Mouse (Mus musculus): Measurements from ENCODE around the gene Hspb7. TPM values are rescaled to one million over a fixed set of nuclear protein-coding genes. Genes with fewer than 3 reads are reported as not detected.

Hspb7 gene
- polyA plus RNA-seq, 1 experiment from 2014 or later: 2.4 TPM

DNA sequence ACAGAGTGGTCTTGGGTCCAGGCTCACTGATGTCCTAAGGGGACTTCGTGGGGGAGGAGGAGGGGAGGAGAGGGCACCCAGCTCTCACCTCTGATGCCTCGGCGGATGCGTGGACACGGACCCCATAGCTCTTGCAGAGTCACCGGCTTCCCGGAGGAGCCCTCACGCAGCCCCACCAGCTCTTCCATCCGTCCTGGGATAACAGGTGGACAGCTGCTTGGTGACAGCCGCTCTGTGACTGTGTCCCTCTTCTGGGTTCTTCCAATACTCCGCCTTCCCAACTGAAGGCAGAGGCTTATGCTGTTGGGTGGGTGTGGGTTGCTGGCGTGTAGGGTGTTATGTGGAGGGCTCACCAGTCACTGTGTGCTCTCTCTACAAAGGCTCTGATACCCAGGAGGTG lies 22.7 kb upstream of the Hspb7 start:
- H3K27me3 ChIP-seq (replicated peaks): no peaks in the 10 kb centered on the region
- WGBS: 76% methylated on average over 12 of the region's 12 CpGs
- peaks cover 6% of the 10 kb centered on the region; the same call in 1 of the 2 replicates for H3K4me1 ChIP-seq
- H3K9ac ChIP-seq: no peak overlapping the region
- ATAC-seq (ENCODE audit: insufficient read depth, low FRiP score, low read depth): no peak
- no peak overlapping the region for H3K27ac ChIP-seq
- H3K4me2 ChIP-seq: no peak overlapping the region
- H3K4me3 ChIP-seq (replicated peaks): no peak overlapping the region
- H3K9me3 ChIP-seq: no peaks in the 10 kb centered on the region
- H3K36me3 ChIP-seq: no peaks in the 10 kb centered on the region

DNA sequence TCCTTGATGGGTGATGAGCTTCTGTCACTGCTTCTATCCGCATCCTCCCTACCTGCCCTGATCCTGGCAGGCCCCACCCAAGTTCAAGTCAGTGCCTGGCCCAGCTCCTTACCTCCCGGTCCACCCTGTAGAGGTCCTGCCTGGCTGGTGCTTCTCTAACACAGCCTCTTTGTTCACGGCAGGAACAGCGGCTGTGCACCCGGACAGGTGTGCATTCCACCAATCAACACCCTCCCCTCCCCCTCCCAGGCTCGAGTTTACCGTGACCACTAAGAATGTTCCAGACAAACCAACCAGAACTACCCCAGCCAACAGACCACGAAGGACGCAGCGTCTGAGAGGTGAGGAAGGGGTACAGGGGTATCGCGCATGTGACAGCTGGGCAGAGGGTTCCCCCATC lies 22.0 kb upstream of the Hspb7 start, which contains the start of gene Clcnka:
Clcnka (minus strand) TSS at position 180 of the 400 bp plus-strand sequence.
- Histone ChIP-seq H3K9me3 (no peaks in the 10 kb centered on the region), H3K4me1 (peaks cover 6% of the 10 kb centered on the region; the same call in 1 of the 2 replicates), H3K4me2 (no peak within 1 kb of the TSS), H3K4me3 (replicated peaks) (no peak within 1 kb of the TSS), H3K36me3 (no peaks in the 10 kb centered on the region), H3K27me3 (replicated peaks) (no peaks in the 10 kb centered on the region), H3K27ac (no peak within 1 kb of the TSS), H3K9ac (no peak within 1 kb of the TSS)
- no peak for ATAC-seq (ENCODE audit: insufficient read depth, low FRiP score, low read depth)
- WGBS: 49% methylated on average over 12 of the region's 12 CpGs

DNA sequence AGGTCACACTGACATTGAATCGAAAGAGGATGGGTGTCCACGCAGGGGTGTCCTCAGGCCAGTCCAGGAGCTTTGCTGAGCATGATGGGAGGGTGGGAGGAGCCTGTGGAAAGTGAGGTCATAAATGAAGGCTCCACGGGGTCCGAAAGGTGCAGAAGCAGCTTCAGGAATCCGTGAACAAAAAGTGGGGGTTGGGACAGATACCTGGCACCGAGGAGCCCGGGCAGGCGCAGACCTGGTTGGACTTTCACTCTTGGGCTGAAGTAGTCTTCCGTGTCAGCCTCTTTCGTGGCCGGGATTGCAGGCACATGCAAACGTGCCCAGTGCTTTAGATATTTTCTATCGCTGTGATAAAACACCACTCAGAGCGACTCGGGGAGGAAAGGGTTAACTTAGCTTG lies 20.4 kb upstream of the Hspb7 start:
- Histone ChIP-seq H3K27me3 (replicated peaks) (no peaks in the 10 kb centered on the region), H3K4me2 (no peak overlapping the region), H3K9me3 (no peaks in the 10 kb centered on the region), H3K36me3 (no peaks in the 10 kb centered on the region), H3K4me1 (no peaks in the 10 kb centered on the region), H3K4me3 (replicated peaks) (no peak overlapping the region), H3K27ac (no peak overlapping the region), H3K9ac (no peak overlapping the region)
- no peak for ATAC-seq (ENCODE audit: insufficient read depth, low FRiP score, low read depth)
- 85% methylated on average over 15 of the region's 15 CpGs for WGBS

DNA sequence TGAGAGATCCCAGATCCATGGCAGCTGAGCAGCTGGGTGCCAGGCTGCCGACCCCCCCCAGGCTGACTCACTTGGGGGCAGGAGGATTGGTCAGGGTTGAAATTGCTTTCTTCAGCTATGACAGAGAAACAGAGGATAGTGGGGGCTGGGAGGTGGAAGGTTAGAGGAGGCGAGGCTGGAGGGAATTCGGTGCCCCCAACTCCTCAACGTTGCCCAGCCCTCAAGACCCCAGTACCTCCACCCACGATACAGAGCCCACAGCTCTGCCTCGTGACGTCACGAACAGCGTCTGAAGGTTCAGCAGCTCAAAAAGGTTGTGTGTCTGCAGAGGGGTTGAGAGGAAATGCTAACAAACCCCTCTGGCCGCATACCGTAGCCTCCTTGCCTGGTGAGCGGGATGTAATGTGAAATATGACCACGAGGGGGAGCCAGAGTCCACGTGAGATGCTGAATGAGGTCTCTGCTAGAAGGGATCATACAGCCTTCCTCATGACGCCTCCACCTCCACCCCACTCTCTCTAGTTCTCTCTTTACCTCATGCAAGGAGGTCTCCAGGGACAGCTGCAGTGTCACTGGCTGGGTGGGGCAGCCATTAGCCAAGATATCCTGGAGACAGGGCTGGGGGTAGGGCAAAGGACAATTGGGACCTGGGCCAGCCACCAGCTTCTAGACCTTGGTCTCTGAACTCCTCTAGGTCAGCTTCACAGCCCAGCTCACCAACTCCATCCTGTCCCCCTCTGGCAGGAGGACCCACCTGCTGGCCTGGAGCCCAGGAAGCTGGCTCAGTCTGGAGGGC lies 15.9 kb upstream of the Hspb7 start:
- Histone ChIP-seq H3K36me3 (no peaks in the 10 kb centered on the region), H3K27me3 (replicated peaks) (no peaks in the 10 kb centered on the region), H3K9ac (no peak overlapping the region), H3K4me2 (peak overlapping the region; percentile 40), H3K9me3 (no peaks in the 10 kb centered on the region), H3K4me1 (no peaks in the 10 kb centered on the region), H3K4me3 (replicated peaks) (no peak overlapping the region), H3K27ac (no peak overlapping the region)
- peak; percentile 48 for ATAC-seq (ENCODE audit: insufficient read depth, low FRiP score, low read depth)
- 10% methylated on average over 15 of the region's 15 CpGs for WGBS

DNA sequence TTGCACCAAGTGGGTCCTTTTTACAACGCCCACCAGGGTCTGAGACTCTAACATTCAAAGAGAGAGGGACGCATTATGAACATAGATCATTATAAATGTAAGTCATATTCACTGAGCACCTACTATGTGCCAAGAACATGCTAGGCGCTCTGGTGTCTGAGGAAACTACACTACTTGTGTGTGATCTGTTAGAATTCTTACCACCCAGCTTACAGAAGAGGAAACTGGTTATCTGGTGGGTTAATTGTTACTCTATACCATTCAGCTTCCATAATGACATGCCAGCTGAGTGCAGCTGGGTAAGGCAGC lies 15.3 kb upstream of the Hspb7 start:
- Histone ChIP-seq H3K27me3 (replicated peaks) (no peaks in the 10 kb centered on the region), H3K9me3 (no peaks in the 10 kb centered on the region), H3K36me3 (no peaks in the 10 kb centered on the region), H3K4me1 (no peaks in the 10 kb centered on the region), H3K4me3 (replicated peaks) (no peak overlapping the region), H3K27ac (no peak overlapping the region), H3K9ac (no peak overlapping the region), H3K4me2 (no peak overlapping the region)
- ATAC-seq (ENCODE audit: insufficient read depth, low FRiP score, low read depth): no peak
- 86% methylated on average over 3 of the region's 3 CpGs for WGBS

DNA sequence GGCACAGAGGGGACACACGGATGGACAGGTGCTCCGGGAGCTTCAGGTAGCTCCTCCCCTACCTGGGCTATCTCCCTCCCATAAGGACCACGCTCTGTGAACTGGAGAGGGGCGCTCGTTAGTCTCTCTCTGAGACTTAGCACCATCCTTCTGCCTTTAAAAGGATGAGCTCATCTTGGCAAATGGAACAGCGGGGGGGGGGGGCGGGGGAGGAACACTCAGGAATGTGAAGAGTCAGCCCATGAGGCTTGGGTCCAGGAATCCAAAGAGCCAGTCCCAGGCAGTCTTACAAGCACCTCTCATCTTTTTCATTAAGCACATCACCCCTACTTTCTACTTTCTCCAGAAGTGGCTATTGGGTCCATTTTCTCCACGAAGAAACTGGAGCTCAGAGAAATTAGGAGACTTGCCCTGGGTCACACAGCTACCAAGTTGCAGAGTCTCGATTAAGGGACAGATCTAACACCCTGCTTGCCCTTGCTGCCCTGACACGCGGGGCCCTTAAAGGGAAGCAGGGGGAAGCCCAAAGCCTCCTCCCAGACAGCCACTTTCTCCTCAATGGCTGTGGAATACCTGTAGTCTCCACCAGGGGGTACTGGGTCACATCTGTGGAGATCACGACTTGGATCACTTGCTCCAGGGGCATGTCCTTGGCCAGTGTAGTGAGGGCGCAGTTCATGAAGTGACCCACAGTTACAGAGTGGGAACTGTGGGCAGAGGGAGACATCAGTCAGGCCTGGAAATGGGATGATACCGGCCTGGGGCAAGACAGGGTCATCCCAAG lies 13.9 kb upstream of the Hspb7 start:
- Histone ChIP-seq H3K4me1 (no peaks in the 10 kb centered on the region), H3K27ac (no peak overlapping the region; the same call in 1 of the 2 replicates), H3K9ac (no peak overlapping the region), H3K4me3 (replicated peaks) (no peak overlapping the region), H3K27me3 (replicated peaks) (no peaks in the 10 kb centered on the region), H3K4me2 (no peak overlapping the region), H3K9me3 (no peaks in the 10 kb centered on the region), H3K36me3 (no peaks in the 10 kb centered on the region)
- 41% methylated on average over 14 of the region's 14 CpGs for WGBS
- ATAC-seq (ENCODE audit: insufficient read depth, low FRiP score, low read depth): no peak

DNA sequence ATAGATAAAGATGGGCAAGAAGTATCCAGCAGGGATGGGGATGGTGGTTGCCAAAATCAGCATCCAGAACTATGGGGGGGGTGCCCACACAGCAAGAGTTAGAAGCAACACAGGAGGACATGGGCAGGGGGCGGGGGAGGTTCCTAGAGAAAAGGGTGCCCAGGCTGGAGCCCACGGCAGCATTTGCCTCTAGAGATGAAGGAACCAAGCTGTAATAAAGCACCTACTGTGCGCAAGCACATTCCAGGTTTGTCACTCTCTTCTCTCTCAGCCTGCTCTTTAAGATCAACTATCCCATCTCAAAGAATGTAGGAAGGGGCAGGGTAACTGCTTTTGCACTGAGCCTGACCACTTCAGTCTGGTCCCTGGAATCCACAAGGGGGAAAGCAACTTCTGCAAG lies 12.0 kb upstream of the Hspb7 start:
- no peak for ATAC-seq (ENCODE audit: insufficient read depth, low FRiP score, low read depth)
- H3K27ac ChIP-seq: no peak overlapping the region
- no peaks in the 10 kb centered on the region for H3K36me3 ChIP-seq
- WGBS: 88% methylated on average over 3 of the region's 3 CpGs
- no peaks in the 10 kb centered on the region for H3K4me1 ChIP-seq
- no peak overlapping the region for H3K4me2 ChIP-seq
- no peak overlapping the region for H3K9ac ChIP-seq
- H3K4me3 ChIP-seq (replicated peaks): no peak overlapping the region
- no peaks in the 10 kb centered on the region for H3K27me3 ChIP-seq (replicated peaks)
- H3K9me3 ChIP-seq: no peaks in the 10 kb centered on the region

DNA sequence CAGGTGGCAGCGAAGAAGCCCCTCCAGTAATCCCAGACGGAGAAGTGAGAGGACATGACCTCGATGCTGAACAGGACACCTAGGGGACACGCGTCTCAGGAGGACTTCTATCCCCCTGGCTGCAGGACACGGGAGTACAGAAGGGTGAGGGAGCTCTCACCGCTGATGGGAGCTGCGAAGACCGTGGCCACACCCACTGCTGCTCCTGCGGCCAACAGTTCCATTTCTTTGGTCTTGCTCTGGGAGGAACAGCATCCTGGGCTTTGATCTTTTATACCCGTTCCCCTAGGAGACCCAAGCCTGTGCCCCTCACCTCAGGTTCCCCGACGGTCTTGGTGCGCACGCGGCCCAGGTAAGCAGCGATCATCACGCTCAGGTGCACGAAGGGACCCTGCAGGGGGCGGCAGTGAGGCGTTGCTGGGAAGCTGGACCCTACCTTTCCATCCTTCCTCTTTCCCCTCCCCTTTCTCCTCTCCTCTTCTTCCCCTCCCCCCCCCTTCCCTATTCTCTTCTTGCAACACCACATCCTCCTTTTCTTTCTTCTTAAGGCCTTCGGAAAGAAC lies 9.1 kb upstream of the Hspb7 start:
- Histone ChIP-seq H3K9ac (no peak overlapping the region), H3K9me3 (no peaks in the 10 kb centered on the region), H3K27me3 (replicated peaks) (no peaks in the 10 kb centered on the region), H3K4me3 (replicated peaks) (no peak overlapping the region), H3K4me1 (no peaks in the 10 kb centered on the region), H3K27ac (no peak overlapping the region), H3K36me3 (no peaks in the 10 kb centered on the region), H3K4me2 (no peak overlapping the region)
- 21% methylated on average over 22 of the region's 22 CpGs for WGBS
- ATAC-seq (ENCODE audit: insufficient read depth, low FRiP score, low read depth): no peak

DNA sequence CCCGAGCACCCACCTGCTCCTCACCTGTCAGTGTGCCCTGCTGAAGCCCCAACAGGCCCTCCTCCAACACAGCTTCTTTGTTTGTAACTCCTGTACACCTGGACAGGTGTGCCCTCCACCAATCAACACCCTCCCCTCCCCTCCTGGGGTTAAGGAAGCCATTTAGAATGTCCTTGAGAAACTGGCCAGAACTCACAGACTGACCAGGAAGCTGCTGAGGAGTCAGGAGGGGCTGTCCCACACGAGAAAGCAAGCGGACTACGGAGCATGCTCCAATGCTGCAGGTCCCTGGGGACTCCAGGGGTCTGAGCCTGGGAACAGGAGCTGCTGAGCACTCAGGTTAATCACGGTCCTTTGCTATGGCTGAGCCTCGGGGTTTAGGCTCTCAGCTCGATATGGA lies 4.7 kb upstream of the Hspb7 start, which contains the start of gene Clcnkb:
Clcnkb (minus strand) TSS at position 91 of the 400 bp plus-strand sequence.
- Histone ChIP-seq H3K4me3 (replicated peaks) (no peak within 1 kb of the TSS), H3K4me1 (peaks cover 11% of the 10 kb centered on the region; the same call in 1 of the 2 replicates), H3K27me3 (replicated peaks) (no peaks in the 10 kb centered on the region), H3K36me3 (no peaks in the 10 kb centered on the region), H3K9ac (no peak within 1 kb of the TSS), H3K27ac (no peak within 1 kb of the TSS), H3K4me2 (no peak within 1 kb of the TSS), H3K9me3 (no peaks in the 10 kb centered on the region)
- 55% methylated on average over 7 of the region's 7 CpGs for WGBS
- no peak for ATAC-seq (ENCODE audit: insufficient read depth, low FRiP score, low read depth)

DNA sequence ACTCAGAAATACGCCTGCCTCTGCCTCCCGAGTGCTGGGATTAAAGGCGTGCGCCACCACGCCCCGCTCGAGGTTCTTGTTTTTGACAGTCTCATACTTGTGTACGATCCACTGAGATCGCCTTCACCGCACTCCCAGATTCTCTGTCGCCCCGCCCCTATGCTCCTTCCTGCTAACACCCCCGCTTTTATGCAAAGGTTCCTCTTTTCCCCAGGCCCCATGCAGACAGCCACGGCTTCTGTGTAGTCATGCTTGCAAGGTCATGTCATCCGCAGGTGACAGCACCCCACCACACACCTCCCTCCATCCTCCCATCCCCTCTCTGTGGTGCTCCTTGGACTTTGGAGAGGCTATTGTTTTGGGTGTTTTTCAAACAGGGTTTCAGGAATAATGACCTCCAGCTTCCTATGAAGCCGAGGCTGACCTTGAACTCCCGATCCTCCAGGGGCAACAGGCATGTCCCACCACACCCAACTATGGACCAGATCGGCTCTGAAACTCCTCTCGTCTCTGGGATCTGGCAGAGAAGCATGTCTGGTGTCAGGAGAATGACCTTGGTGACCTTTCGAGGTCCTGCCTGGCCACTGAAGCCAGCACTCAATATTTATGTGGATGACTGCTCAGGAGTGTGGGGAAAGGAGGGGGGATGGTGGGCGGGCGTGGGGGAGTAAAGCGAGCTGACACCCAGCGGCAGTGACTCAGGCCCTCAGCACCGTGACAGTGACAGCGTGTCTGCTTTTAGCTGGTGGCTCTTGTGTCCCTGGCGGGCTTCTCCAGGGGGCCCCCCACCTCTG lies 984 bp upstream of the Hspb7 start:
- Histone ChIP-seq H3K4me3 (replicated peaks) (no peak overlapping the region), H3K4me2 (no peak overlapping the region), H3K9me3 (no peaks in the 10 kb centered on the region), H3K36me3 (no peaks in the 10 kb centered on the region), H3K27ac (no peak overlapping the region), H3K27me3 (replicated peaks) (no peaks in the 10 kb centered on the region), H3K4me1 (peaks cover 20% of the 10 kb centered on the region; the same call in 1 of the 2 replicates), H3K9ac (no peak overlapping the region)
- 54% methylated on average over 27 of the region's 27 CpGs for WGBS
- ATAC-seq (ENCODE audit: insufficient read depth, low FRiP score, low read depth): no peak

DNA sequence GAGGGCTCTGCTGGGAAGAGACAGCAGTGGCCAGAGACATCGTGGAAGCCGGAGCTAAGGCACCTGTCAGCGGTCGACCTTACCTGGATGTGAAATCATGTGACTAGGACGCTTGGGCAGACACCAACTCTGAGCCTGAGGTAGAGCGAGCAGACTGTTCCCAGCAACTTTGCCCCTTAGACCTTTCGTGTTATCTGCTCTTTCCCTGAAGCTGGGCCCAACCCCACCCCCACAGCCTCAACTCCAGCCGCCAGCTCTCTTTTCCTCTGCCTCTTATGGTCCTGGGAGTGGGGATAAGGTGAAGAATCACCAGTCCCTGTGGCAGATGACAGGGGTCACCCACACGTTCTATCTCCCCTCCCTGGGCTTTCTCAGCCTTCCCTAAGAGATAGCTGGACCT lies 307 bp downstream of the Hspb7 start:
- H3K4me1 ChIP-seq: peaks cover 29% of the 10 kb centered on the region
- 0 out of 2 replicates have a peak overlapping the region, but pooled peaks have one; percentile 41 for H3K4me2 ChIP-seq
- peak overlapping the region; percentile 51; the same call in 1 of the 2 replicates for H3K27ac ChIP-seq
- WGBS: 44% methylated on average over 9 of the region's 9 CpGs
- H3K36me3 ChIP-seq: no peaks in the 10 kb centered on the region
- 0 out of 2 replicates have a peak, but pooled peaks cover 3% of the 10 kb centered on the region for H3K27me3 ChIP-seq (replicated peaks)
- H3K9me3 ChIP-seq: no peaks in the 10 kb centered on the region
- H3K9ac ChIP-seq: no peak overlapping the region
- no peak overlapping the region for H3K4me3 ChIP-seq (replicated peaks)
- ATAC-seq (ENCODE audit: insufficient read depth, low FRiP score, low read depth): no peak

All from stomach, embryonic 15.5 days (tissue).